ENCODE assay signal across 11 mouse cellular contexts in the genomic region with DNA sequence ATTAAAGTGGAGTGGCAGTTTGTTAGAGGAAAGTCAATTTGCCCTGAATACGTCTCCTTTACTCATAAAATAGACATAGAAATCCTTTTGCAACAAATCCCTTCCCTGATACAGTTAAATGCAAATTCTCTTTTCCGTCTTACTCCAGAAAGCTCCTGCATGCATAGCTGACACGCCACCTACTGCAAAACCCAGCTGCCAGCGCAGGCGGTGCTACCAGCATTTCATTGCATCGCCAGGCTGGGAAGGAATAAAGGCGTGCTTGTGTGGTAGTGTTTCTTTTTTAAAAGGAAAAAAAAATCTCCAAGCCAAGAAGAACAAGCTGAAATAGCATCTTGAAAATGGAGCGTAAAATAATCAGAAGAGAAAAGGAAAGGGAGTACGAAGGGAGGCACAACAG. TPM values are rescaled to one million over a fixed set of nuclear protein-coding genes. Genes with fewer than 3 reads are reported as not detected.
DNase-seq lines count a peak whose midpoint lies in the region; ATAC-seq lines count a peak whose summit lies in the region.
"Had no signal": no experiment of that assay in that cellular context is flagged by ENCODE, and none has a peak within 500 bp of the region (broad histone marks: within the 10 kb centered on the region; RNA-seq: fewer than 3 reads in every experiment).

No protein-coding gene starts in this region.

- no peak for DNase-seq in limb, embryonic 10.5 days (ENCODE audit: low spot score)
- peak; percentile 69 to 71 for DNase-seq in frontal cortex, postnatal 14 days (ENCODE audit: low spot score in 2 of 2)
- DNase-seq in left cerebral cortex, postnatal 10 days (ENCODE audit: extremely low spot score in 1 of 2, low spot score in 2 of 2): peak; percentile 71 to 84
- DNase-seq in right cerebral cortex, postnatal 25 days: peak; percentile 83
- no peak for DNase-seq in yolk sac, embryonic 10.5 days (ENCODE audit: low spot score)
- DNase-seq in spleen, adult 18-20 months: no peak
- no peak for DNase-seq in gastrocnemius, adult 18-20 months (ENCODE audit: low spot score)
- DNase-seq: kidney, adult 2 months had no signal

- peak overlapping the region; percentile 3; the same call in 1 of the 2 replicates for H3K4me2 ChIP-seq in limb, embryonic 13.5 days (replicated peaks)

- H3K36me3 ChIP-seq in limb, embryonic 13.5 days: no peaks in the 10 kb centered on the region
- H3K36me3 ChIP-seq in limb, embryonic 10.5 days: no peaks in the 10 kb centered on the region

- intact Hi-C loops in left cerebral cortex, postnatal 10 days (cut with DNase I): loop anchor here (2.0 to 5.0 kb wide), 3 partner anchors 60 to 115 kb away; no protein-coding TSS in a partner anchor

- no peak overlapping the region; the same call in 1 of the 2 replicates for H3K27ac ChIP-seq in limb, embryonic 13.5 days
- H3K27ac ChIP-seq in limb, embryonic 10.5 days: no peak overlapping the region

- H3K27me3 ChIP-seq in limb, embryonic 13.5 days: no peaks in the 10 kb centered on the region
- H3K27me3 ChIP-seq in limb, embryonic 10.5 days (ENCODE audit: low read depth, poor library complexity, severe bottlenecking): no peaks in the 10 kb centered on the region

- no peaks in the 10 kb centered on the region for H3K9me3 ChIP-seq in limb, embryonic 13.5 days
- no peaks in the 10 kb centered on the region for H3K9me3 ChIP-seq in limb, embryonic 10.5 days (replicated peaks)
- H3K9me3 ChIP-seq: G1E had no signal

- H3K4me1 ChIP-seq in limb, embryonic 13.5 days: peaks cover 30% of the 10 kb centered on the region
- H3K4me1 ChIP-seq in limb, embryonic 10.5 days: peaks cover 12% of the 10 kb centered on the region

- H3K4me3 ChIP-seq in limb, embryonic 13.5 days: peak overlapping the region; percentile 14; the same call in 1 of the 2 replicates
- H3K4me3 ChIP-seq in limb, embryonic 10.5 days: no peak overlapping the region

- WGBS in limb, embryonic 13.5 days: 64% methylated on average over 9 of the region's 9 CpGs
- WGBS in limb, embryonic 10.5 days: 92% methylated on average over 9 of the region's 9 CpGs

- no peak for ATAC-seq in limb, embryonic 13.5 days (ENCODE audit: low FRiP score, low read depth)

- H3K9ac ChIP-seq in limb, embryonic 13.5 days: no peak overlapping the region

RNA-seq across cellular contexts. Expression of gene Kctd4, which starts 7.4 kb away (rescaled TPM):
- 1.4 and 1.6 TPM in 2 replicates for polyA plus RNA-seq in limb, embryonic 13.5 days (2015; fragmentation: Nextera tagmentation; extraction: Ambion mirVana)
- polyA plus RNA-seq in limb, embryonic 10.5 days (2016; fragmentation: Nextera tagmentation; extraction: Ambion mirVana): 0.63 and 0.65 TPM in 2 replicates
- total RNA-seq in left cerebral cortex, postnatal 10 days (2021): 10 to 100 TPM; 13.2 to 14.6 TPM
- not detected for total RNA-seq in gastrocnemius, adult 18-20 months (2021)
- polyA plus RNA-seq: G1E; gonadal fat pad, adult 2 months; kidney, adult 2 months had no signal

RNA-seq across cellular contexts. Expression of gene Gtf2f2, which starts 48.4 kb away (rescaled TPM):
- 41.4 TPM in 2 replicates for polyA plus RNA-seq in limb, embryonic 13.5 days (2015; fragmentation: Nextera tagmentation; extraction: Ambion mirVana)
- 60.1 and 67.9 TPM in 2 replicates for polyA plus RNA-seq in limb, embryonic 10.5 days (2016; fragmentation: Nextera tagmentation; extraction: Ambion mirVana)
- 10 to 100 TPM; 22.5 to 23.0 TPM for total RNA-seq in left cerebral cortex, postnatal 10 days (2021)
- 10 to 100 TPM; 11.9 to 13.1 TPM for total RNA-seq in gastrocnemius, adult 18-20 months (2021)

Comparison
In these comparisons a context has a peak if more than half of its experiments do, and no peak if none do; other contexts are left out.
1. DNase-seq: peak in frontal cortex, postnatal 14 days (2 of 2), left cerebral cortex, postnatal 10 days (2 of 2) and right cerebral cortex, postnatal 25 days (single experiment); none in limb, embryonic 10.5 days (single experiment), yolk sac, embryonic 10.5 days (single experiment), spleen, adult 18-20 months (0 of 2) and gastrocnemius, adult 18-20 months (single experiment).
2. RNA of gene Kctd4, which starts 7.4 kb away (total RNA-seq): 13.2 to 14.6 TPM in left cerebral cortex, postnatal 10 days; not detected in gastrocnemius, adult 18-20 months; every median in the first group is over 10 times any median in the second.